Mouse (Mus musculus) limb, embryonic 14.5 days (tissue): Measurements from ENCODE around the gene Rtl10. TPM values are rescaled to one million over a fixed set of nuclear protein-coding genes. Genes with fewer than 3 reads are reported as not detected.

Experiments
- ATAC-seq: fragments of 200-750 bp; cut with Nextera tagmentation; 2 replicates; pipeline ENCODE4 v1.8.0; 2017; ENCODE audit warnings: low read depth, moderate number of reproducible peaks, moderate TSS enrichment; ENCODE audit not compliant: low FRiP score
- DNase-seq: peaks from one replicate; pipeline ENCODE4 v3.0.0-alpha.2; 2015; ENCODE audit warnings: low spot score
- H3K27ac ChIP-seq: fragments of 300-500 bp; sonication (generic); replicated peaks from 2 replicates; pipeline ENCODE4 v1.5.1; 2014; ENCODE audit warnings: low read depth, mild to moderate bottlenecking, low read length, moderate library complexity, mixed read lengths
- H3K27me3 ChIP-seq: fragments of 300-500 bp; sonication (generic); 2 replicates; pipeline ENCODE4 v1.6.1; 2014; ENCODE audit warnings: low read length, mixed read lengths; ENCODE audit not compliant: control insufficient read depth, insufficient read depth
- H3K36me3 ChIP-seq: fragments of 300-500 bp; sonication (generic); 2 replicates; pipeline ENCODE4 v1.6.1; 2014; ENCODE audit warnings: mild to moderate bottlenecking, low read length, moderate library complexity, mixed read lengths; ENCODE audit not compliant: control insufficient read depth, insufficient read depth
- H3K4me1 ChIP-seq: fragments of 300-500 bp; sonication (generic); 2 replicates; pipeline ENCODE4 v1.6.1; 2014; ENCODE audit warnings: antibody characterized with exemption, low read length, mixed read lengths; ENCODE audit not compliant: control insufficient read depth, insufficient read depth
- H3K4me2 ChIP-seq: fragments of 300-500 bp; sonication (generic); replicated peaks from 2 replicates; pipeline ENCODE4 v1.6.1; 2014; ENCODE audit warnings: low read depth, mild to moderate bottlenecking, low read length, moderate library complexity; ENCODE audit not compliant: severe bottlenecking
- H3K4me3 ChIP-seq: fragments of 300-500 bp; sonication (generic); replicated peaks from 2 replicates; pipeline ENCODE4 v1.5.1; 2014; ENCODE audit warnings: low read length
- H3K9ac ChIP-seq: fragments of 300-500 bp; sonication (generic); 2 replicates; pipeline ENCODE4 v1.6.1; 2014; ENCODE audit warnings: mild to moderate bottlenecking, low read depth, low read length, moderate library complexity; ENCODE audit not compliant: severe bottlenecking
- H3K9me3 ChIP-seq: fragments of 300-500 bp; sonication (generic); 2 replicates; pipeline ENCODE4 v1.6.1; 2016; ENCODE audit warnings: low read length; ENCODE audit not compliant: control insufficient read depth
- POLR2A ChIP-seq: fragments of 200-500 bp; IDR thresholded peaks from 2 replicates; pipeline ENCODE4 v1.8.0; 2012; ENCODE audit warnings: inconsistent platforms, mild to moderate bottlenecking, moderate library complexity, borderline replicate concordance; ENCODE audit not compliant: insufficient read depth, insufficient read length; ENCODE audit errors: extremely low read depth
- WGBS: fragments of 180-500 bp; shearing (Covaris S2); extraction: QIAGEN DNeasy Blood & Tissue Kit; methylation state at CpG from one replicate; pipeline ENCODE4 v1.1.7; 2014; 5-methylcytosine and 5-hydroxymethylcytosine counted together
- polyA plus RNA-seq, 2 experiments: library from polyadenylated mRNA; depleted of rRNA in 1 of 2; stranded (reverse) in 1 of 2; unstranded in 1 of 2; fragments of >200 nt; fragmentation: Nextera tagmentation in 1 of 2; extraction: Ambion mirVana in 1 of 2; gene quantifications; 2 replicates each; pipeline versions ENCODE4 v1.2.1 to v1.2.3; 2012 to 2014

The Rtl10 gene
- polyA plus RNA-seq, 2 experiments: 4.3 to 16.6 TPM

- Histone ChIP-seq H3K27me3 (no peaks in the 10 kb centered on the region), H3K9me3 (no peaks in the 10 kb centered on the region), H3K9ac (no peak overlapping the region), H3K36me3 (peaks cover 7% of the 10 kb centered on the region; the same call in 1 of the 2 replicates), H3K4me3 (no peak overlapping the region), H3K27ac (no peak overlapping the region), H3K4me1 (peaks cover 25% of the 10 kb centered on the region), H3K4me2 (no peak overlapping the region)
- 53% methylated on average over 9 of the region's 9 CpGs for WGBS
- no peak for DNase-seq
- ATAC-seq: no peak
- no peak for TF ChIP-seq POLR2A
Observed at GRCm38 (mm10) chr16:18462031-18462430, 36.7 kb upstream of the Rtl10 start.

- Histone ChIP-seq H3K4me1 (peaks cover 25% of the 10 kb centered on the region), H3K27me3 (no peaks in the 10 kb centered on the region), H3K27ac (no peak overlapping the region), H3K9ac (no peak overlapping the region), H3K36me3 (0 out of 2 replicates have a peak, but pooled peaks cover 6% of the 10 kb centered on the region), H3K4me2 (no peak overlapping the region), H3K4me3 (no peak overlapping the region), H3K9me3 (no peaks in the 10 kb centered on the region)
- ATAC-seq (no peak), DNase-seq (no peak)
- no peak for TF ChIP-seq POLR2A
- WGBS: 39% methylated on average over 8 of the region's 8 CpGs
Observed at GRCm38 (mm10) chr16:18462598-18462997, 36.1 kb upstream of the Rtl10 start.

GRCm38 (mm10) chr16:18464271-18464670 lies 34.4 kb upstream of the Rtl10 start:
- no peak for ATAC-seq
- no peaks in the 10 kb centered on the region for H3K9me3 ChIP-seq
- DNase-seq: peak; percentile 45

GRCm38 (mm10) chr16:18470829-18471228 lies 27.9 kb upstream of the Rtl10 start:
- 33% methylated on average over 1 of the region's 1 CpGs for WGBS
- no peaks in the 10 kb centered on the region for H3K4me1 ChIP-seq
- no peaks in the 10 kb centered on the region for H3K27me3 ChIP-seq
- no peak overlapping the region for H3K4me3 ChIP-seq
- H3K9ac ChIP-seq: no peak overlapping the region
- H3K36me3 ChIP-seq: peaks cover 12% of the 10 kb centered on the region
- ATAC-seq: no peak
- TF ChIP-seq POLR2A: no peak
- no peak overlapping the region for H3K27ac ChIP-seq
- H3K9me3 ChIP-seq: no peaks in the 10 kb centered on the region
- no peak for DNase-seq
- no peak overlapping the region for H3K4me2 ChIP-seq

More at GRCm38 (mm10) chr16:18464271-18464670, 34.4 kb upstream of the Rtl10 start:
- Histone ChIP-seq H3K4me2 (no peak overlapping the region), H3K4me3 (no peak overlapping the region), H3K27ac (no peak overlapping the region), H3K9ac (no peak overlapping the region), H3K36me3 (0 out of 2 replicates have a peak, but pooled peaks cover 6% of the 10 kb centered on the region), H3K4me1 (peaks cover 20% of the 10 kb centered on the region), H3K27me3 (no peaks in the 10 kb centered on the region)
- 47% methylated on average over 3 of the region's 3 CpGs for WGBS
- no peak for TF ChIP-seq POLR2A

- Histone ChIP-seq H3K27ac (no peak overlapping the region), H3K4me2 (no peak overlapping the region), H3K27me3 (no peaks in the 10 kb centered on the region), H3K9ac (no peak overlapping the region), H3K4me1 (no peaks in the 10 kb centered on the region), H3K4me3 (no peak overlapping the region), H3K36me3 (peaks cover 14% of the 10 kb centered on the region), H3K9me3 (no peaks in the 10 kb centered on the region)
- WGBS: 62% methylated on average over 11 of the region's 11 CpGs
- DNase-seq (no peak), ATAC-seq (no peak)
- TF ChIP-seq POLR2A: no peak
Observed at GRCm38 (mm10) chr16:18471381-18471955, 27.2 kb upstream of the Rtl10 start.
